Mouse (Mus musculus): Measurements from ENCODE around the gene Arvcf. TPM values are rescaled to one million over a fixed set of nuclear protein-coding genes. Genes with fewer than 3 reads are reported as not detected.

Arvcf gene
- polyA plus RNA-seq, 1 experiment = 169 TPM

DNA sequence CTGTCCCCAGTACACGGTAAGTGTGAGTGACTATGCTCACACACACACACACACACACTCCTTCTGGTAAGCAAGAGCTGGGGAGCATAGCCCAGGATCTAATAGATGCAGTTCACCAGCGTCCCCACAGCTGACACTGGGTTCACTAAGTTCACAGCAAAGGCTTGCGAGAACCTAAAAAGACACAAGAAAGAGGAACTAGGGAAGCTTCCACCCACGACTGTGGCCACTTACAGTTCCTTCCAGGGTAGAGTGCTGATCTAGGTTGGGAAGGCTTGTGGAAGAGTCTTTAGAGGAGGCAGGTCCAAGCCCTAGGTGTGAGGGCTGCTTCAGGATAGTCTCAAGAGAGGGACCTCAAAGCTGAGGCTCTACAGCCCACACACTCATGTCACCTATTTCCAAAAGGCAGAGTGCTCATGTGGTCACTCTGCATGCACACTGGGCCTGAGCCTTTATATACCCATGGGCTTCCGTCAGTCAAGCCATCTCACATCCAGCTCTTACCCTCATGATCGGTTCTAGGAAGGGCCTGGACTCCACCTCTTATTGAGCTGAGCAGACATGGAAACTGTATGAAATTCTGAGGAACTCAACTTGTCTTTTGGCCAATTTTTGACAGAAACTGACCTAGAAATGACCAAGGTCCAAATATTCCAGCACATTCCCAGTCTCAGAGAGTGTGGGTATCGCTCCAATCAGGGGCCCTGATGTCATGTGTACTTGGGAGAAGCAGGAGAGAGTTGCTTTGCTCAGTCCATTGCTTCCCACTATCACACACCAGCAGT, 65.2 kb downstream of the Arvcf start:
- no peak for TF ChIP-seq POLR2A (IDR thresholded peaks at IDR 0.05; ENCODE audit: borderline replicate concordance, extremely low read depth, insufficient read depth, insufficient read length, poor library complexity, severe bottlenecking)
- TF ChIP-seq CTCF (IDR thresholded peaks at IDR 0.05; ENCODE audit: borderline replicate concordance, extremely low read depth, insufficient read depth, insufficient read length) = no peak

GRCm38 (mm10) chr16:18416094-18416761, 68.2 kb downstream of the Arvcf start:
- TF ChIP-seq CTCF (IDR thresholded peaks at IDR 0.05; ENCODE audit: borderline replicate concordance, extremely low read depth, insufficient read depth, insufficient read length) (no peak), POLR2A (IDR thresholded peaks at IDR 0.05; ENCODE audit: borderline replicate concordance, extremely low read depth, insufficient read depth, insufficient read length, poor library complexity, severe bottlenecking) (no peak)

More for the DNA sequence above, 65.2 kb downstream of the Arvcf start:
- DNase-seq (ENCODE audit: low read depth) = no peak

GRCm38 (mm10) chr16:18416837-18417236, 68.9 kb downstream of the Arvcf start:
- no peak for TF ChIP-seq CTCF (IDR thresholded peaks at IDR 0.05; ENCODE audit: borderline replicate concordance, extremely low read depth, insufficient read depth, insufficient read length)
- no peak for TF ChIP-seq POLR2A (IDR thresholded peaks at IDR 0.05; ENCODE audit: borderline replicate concordance, extremely low read depth, insufficient read depth, insufficient read length, poor library complexity, severe bottlenecking)
- DNase-seq (ENCODE audit: low read depth) = no peak

More at GRCm38 (mm10) chr16:18416094-18416761, 68.2 kb downstream of the Arvcf start:
- peak; percentile 37 for DNase-seq (ENCODE audit: low read depth)

DNA sequence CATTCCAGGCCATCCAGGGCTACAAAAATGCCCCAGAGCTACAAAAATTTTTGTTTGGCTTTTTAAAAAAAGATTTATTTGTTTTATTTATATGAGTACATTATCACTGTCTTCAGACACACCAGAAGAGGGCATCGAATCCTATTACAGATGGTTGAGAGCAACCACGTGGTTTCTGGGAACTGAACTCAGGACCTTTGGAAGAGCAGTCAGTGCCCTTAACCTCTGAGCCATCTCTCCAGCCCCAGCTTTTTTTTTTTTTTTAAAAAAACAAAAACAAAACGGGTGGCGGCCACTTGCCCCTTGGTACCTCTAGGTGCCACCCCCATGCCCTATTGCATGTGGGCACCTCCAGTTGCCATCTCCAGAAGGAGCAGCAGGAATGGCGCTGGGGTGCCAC, 69.5 kb downstream of the Arvcf start:
- TF ChIP-seq CTCF (IDR thresholded peaks at IDR 0.05; ENCODE audit: borderline replicate concordance, extremely low read depth, insufficient read depth, insufficient read length) (no peak), POLR2A (IDR thresholded peaks at IDR 0.05; ENCODE audit: borderline replicate concordance, extremely low read depth, insufficient read depth, insufficient read length, poor library complexity, severe bottlenecking) (no peak)
- no peak for DNase-seq (ENCODE audit: low read depth)

GRCm38 (mm10) chr16:18418756-18419602, 71.0 kb downstream of the Arvcf start:
- DNase-seq (ENCODE audit: low read depth) = no peak
- no peak for TF ChIP-seq CTCF (IDR thresholded peaks at IDR 0.05; ENCODE audit: borderline replicate concordance, extremely low read depth, insufficient read depth, insufficient read length)
- no peak for TF ChIP-seq POLR2A (IDR thresholded peaks at IDR 0.05; ENCODE audit: borderline replicate concordance, extremely low read depth, insufficient read depth, insufficient read length, poor library complexity, severe bottlenecking)

GRCm38 (mm10) chr16:18419603-18420026, 71.6 kb downstream of the Arvcf start:
- DNase-seq (ENCODE audit: low read depth) = no peak
- no peak for TF ChIP-seq POLR2A (IDR thresholded peaks at IDR 0.05; ENCODE audit: borderline replicate concordance, extremely low read depth, insufficient read depth, insufficient read length, poor library complexity, severe bottlenecking)
- no peak for TF ChIP-seq CTCF (IDR thresholded peaks at IDR 0.05; ENCODE audit: borderline replicate concordance, extremely low read depth, insufficient read depth, insufficient read length)

DNA sequence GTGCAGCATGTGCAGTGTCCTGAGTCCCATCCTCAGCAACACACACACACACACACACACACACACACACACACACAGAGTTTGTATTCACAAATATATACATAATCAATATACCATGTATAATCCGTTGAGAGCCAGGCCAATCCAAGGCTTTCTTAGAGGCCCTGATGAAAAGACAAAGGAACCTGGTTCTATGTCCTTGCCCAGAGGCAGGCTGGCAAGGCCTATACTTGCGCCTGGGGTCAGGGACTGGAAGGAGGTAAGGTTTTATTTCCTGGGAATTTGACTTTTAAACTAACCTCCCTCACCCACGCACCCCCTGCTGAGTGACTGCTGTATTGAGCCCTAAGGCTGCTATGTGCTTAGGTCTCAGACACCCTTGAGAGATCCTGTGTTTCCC, 72.6 kb downstream of the Arvcf start:
- DNase-seq (ENCODE audit: low read depth) = no peak
- no peak for TF ChIP-seq POLR2A (IDR thresholded peaks at IDR 0.05; ENCODE audit: borderline replicate concordance, extremely low read depth, insufficient read depth, insufficient read length, poor library complexity, severe bottlenecking)
- TF ChIP-seq CTCF (IDR thresholded peaks at IDR 0.05; ENCODE audit: borderline replicate concordance, extremely low read depth, insufficient read depth, insufficient read length) = no peak

- no peak for DNase-seq (ENCODE audit: low read depth)
- TF ChIP-seq POLR2A (IDR thresholded peaks at IDR 0.05; ENCODE audit: borderline replicate concordance, extremely low read depth, insufficient read depth, insufficient read length, poor library complexity, severe bottlenecking) (no peak), CTCF (IDR thresholded peaks at IDR 0.05; ENCODE audit: borderline replicate concordance, extremely low read depth, insufficient read depth, insufficient read length) (no peak)
Measured at GRCm38 (mm10) chr16:18423203-18423914, 75.4 kb downstream of the Arvcf start.

DNA sequence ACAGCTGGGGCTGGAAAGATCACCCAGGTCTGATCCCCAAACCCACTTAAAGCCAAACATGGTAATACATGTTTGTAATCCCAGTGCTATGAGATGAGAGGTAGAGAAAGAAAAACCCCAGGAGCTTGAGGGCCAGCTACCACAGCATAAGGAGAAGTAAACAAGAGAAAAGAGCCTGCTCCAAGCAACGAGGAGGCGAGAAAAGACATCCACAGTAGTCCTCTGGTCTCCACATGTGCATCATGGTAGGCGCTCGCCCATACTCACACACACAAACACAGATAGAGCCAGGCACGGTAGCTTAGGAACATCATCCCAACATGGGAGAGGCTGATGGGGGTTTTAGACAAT, 75.9 kb downstream of the Arvcf start:
- no peak for TF ChIP-seq POLR2A (IDR thresholded peaks at IDR 0.05; ENCODE audit: borderline replicate concordance, extremely low read depth, insufficient read depth, insufficient read length, poor library complexity, severe bottlenecking)
- no peak for TF ChIP-seq CTCF (IDR thresholded peaks at IDR 0.05; ENCODE audit: borderline replicate concordance, extremely low read depth, insufficient read depth, insufficient read length)
- no peak for DNase-seq (ENCODE audit: low read depth)

DNA sequence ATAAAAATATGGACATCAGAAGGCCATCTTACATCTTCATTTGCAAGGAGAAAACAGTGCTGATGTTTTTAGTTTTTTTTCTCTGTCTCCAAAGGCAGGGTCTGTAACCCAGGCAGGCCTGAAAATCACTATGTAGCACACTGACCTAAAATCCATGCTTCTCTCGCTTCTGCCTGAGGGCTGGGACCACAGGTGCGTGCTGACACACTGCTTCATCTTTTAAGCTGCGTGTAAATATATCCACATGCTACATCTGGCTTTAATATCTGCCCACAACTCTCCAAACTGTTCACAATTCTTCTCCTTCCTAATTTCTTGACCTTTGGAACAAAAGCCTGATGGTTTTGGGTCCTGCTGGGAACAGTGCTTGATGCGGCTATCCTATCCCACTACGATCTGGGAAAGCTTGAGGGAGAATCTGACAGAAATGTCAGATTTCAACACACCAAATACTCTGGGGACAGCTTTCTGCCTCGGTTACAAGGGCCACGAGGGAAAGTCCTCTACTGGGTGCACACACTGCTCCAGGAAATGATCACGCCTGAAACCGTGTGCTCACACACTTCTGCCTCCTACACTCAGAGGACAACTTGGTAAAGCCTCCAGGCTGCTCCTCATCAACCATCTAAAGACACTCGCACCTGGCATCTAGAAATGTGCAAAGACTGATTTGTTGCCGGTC, 76.5 kb downstream of the Arvcf start:
- TF ChIP-seq POLR2A (IDR thresholded peaks at IDR 0.05; ENCODE audit: borderline replicate concordance, extremely low read depth, insufficient read depth, insufficient read length, poor library complexity, severe bottlenecking) (no peak), CTCF (IDR thresholded peaks at IDR 0.05; ENCODE audit: borderline replicate concordance, extremely low read depth, insufficient read depth, insufficient read length) (no peak)
- no peak for DNase-seq (ENCODE audit: low read depth)
